Mouse (Mus musculus): ENCODE results near the gene Gm10024. TPM values are rescaled to one million over a fixed set of nuclear protein-coding genes. Genes with fewer than 3 reads are reported as not detected.
"Not testable (repeated sequence)": the region's sequence is repeated elsewhere in the genome, so short reads cannot be mapped to it uniquely, and the experiment has no call there.

Gene Gm10024
- polyA plus RNA-seq, 1 experiment from 2014 or later = not detected

- not testable (repeated sequence) for H3K4me2 ChIP-seq (ENCODE audit: low read length); H3K27me3 ChIP-seq (replicated peaks; ENCODE audit: control insufficient read depth, insufficient read depth, low read length); H3K4me1 ChIP-seq (ENCODE audit: control insufficient read depth, insufficient read depth, low read depth, low read length); H3K27ac ChIP-seq (ENCODE audit: low read depth, low read length); H3K9ac ChIP-seq (ENCODE audit: low read depth, low read length); H3K36me3 ChIP-seq (ENCODE audit: control insufficient read depth, insufficient read depth, low read length); H3K9me3 ChIP-seq (ENCODE audit: control insufficient read depth, low read length); ATAC-seq; H3K4me3 ChIP-seq (ENCODE audit: low read length)
- WGBS = 80% methylated on average over 1 of the region's 1 CpGs
Observed at GRCm38 (mm10) chr10:77751254-77751653, 40.0 kb downstream of the Gm10024 start, which contains the start of gene Gm9736. Gm9736 (minus strand) TSS chr10:77751354.

DNA sequence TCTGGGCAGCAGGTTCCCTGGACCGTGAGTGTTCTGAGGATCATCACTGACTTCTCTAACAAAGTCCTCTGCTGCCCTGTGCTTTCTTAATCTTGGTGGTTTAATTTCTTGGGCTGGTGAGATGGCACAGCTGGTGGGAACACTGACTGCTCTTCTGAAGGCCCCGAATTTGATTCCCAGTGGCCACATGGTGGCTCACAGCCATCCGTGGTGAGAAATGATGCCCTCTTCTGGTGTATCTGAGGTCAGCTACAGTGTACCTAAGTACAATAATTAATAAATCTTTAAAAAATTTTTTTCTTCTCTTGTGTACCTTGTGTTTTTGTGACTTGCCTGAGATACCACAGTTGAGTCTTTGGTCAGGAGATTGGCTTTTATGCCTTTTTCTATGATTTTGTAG lies 41.1 kb downstream of the Gm10024 start:
- 55% methylated on average over 3 of the region's 3 CpGs for WGBS
- not testable (repeated sequence) for ATAC-seq

GRCm38 (mm10) chr10:77753448-77753847 lies 42.2 kb downstream of the Gm10024 start:
- H3K4me3 ChIP-seq (ENCODE audit: low read length) = no peak overlapping the region
- ATAC-seq = no peak
- H3K9me3 ChIP-seq (ENCODE audit: control insufficient read depth, low read length) = no peaks in the 10 kb centered on the region
- no peaks in the 10 kb centered on the region for H3K4me1 ChIP-seq (ENCODE audit: control insufficient read depth, insufficient read depth, low read depth, low read length)
- no peaks in the 10 kb centered on the region for H3K36me3 ChIP-seq (ENCODE audit: control insufficient read depth, insufficient read depth, low read length)
- no peak overlapping the region for H3K9ac ChIP-seq (ENCODE audit: low read depth, low read length)
- H3K27me3 ChIP-seq (replicated peaks; ENCODE audit: control insufficient read depth, insufficient read depth, low read length) = no peaks in the 10 kb centered on the region
- H3K4me2 ChIP-seq (ENCODE audit: low read length) = no peak overlapping the region
- no peak overlapping the region for H3K27ac ChIP-seq (ENCODE audit: low read depth, low read length)

More for the DNA sequence above, 41.1 kb downstream of the Gm10024 start:
- H3K36me3 ChIP-seq (ENCODE audit: control insufficient read depth, insufficient read depth, low read length); H3K27ac ChIP-seq (ENCODE audit: low read depth, low read length); H3K9me3 ChIP-seq (ENCODE audit: control insufficient read depth, low read length); H3K4me2 ChIP-seq (ENCODE audit: low read length); H3K9ac ChIP-seq (ENCODE audit: low read depth, low read length); H3K27me3 ChIP-seq (replicated peaks; ENCODE audit: control insufficient read depth, insufficient read depth, low read length); H3K4me1 ChIP-seq (ENCODE audit: control insufficient read depth, insufficient read depth, low read depth, low read length); H3K4me3 ChIP-seq (ENCODE audit: low read length): not testable (repeated sequence)

DNA sequence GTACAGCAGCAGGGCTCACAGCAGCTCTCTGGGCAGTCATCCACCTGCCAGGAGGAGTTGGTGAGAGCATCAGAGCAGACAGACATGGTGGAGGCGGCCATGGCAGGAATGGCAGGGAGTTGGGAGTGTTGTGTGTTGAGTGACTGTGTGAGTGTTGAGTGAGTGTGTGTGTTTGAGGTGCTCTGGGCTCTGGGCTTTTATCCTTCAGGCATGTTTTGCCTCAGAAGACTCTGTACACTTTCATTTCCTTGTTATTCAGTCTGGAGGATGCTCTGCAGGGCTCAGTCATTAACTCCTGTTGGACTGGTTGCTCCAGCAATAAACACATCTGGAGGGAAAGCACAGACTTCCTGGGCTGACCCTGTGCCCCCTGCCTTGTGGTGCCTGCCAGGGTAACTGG lies 48.3 kb downstream of the Gm10024 start, which contains the start of gene Gm3233:
Gm3233 (minus strand) TSS at position 101 of the 400 bp plus-strand sequence.
- H3K4me2 ChIP-seq (ENCODE audit: low read length); ATAC-seq; H3K27ac ChIP-seq (ENCODE audit: low read depth, low read length); H3K9me3 ChIP-seq (ENCODE audit: control insufficient read depth, low read length); H3K4me1 ChIP-seq (ENCODE audit: control insufficient read depth, insufficient read depth, low read depth, low read length); H3K27me3 ChIP-seq (replicated peaks; ENCODE audit: control insufficient read depth, insufficient read depth, low read length); H3K4me3 ChIP-seq (ENCODE audit: low read length); H3K9ac ChIP-seq (ENCODE audit: low read depth, low read length); H3K36me3 ChIP-seq (ENCODE audit: control insufficient read depth, insufficient read depth, low read length): not testable (repeated sequence)
- WGBS = no CpG with 5 or more reads among the region's 1 CpGs

Other genes with a start within 250 kb of the Gm10024 start
- 43.5 and 43.8 TPM in 2 replicates for gene Fam207a, start 195.7 kb upstream of the Gm10024 start, polyA plus RNA-seq (2015; fragmentation: Nextera tagmentation; extraction: Ambion mirVana)
- gene Itgb2, start 181.2 kb upstream of the Gm10024 start, polyA plus RNA-seq (2015; fragmentation: Nextera tagmentation; extraction: Ambion mirVana) = 0.92 and 1.1 TPM in 2 replicates
- 84.4 and 88.3 TPM in 2 replicates for gene Pttg1ip, start 129.7 kb upstream of the Gm10024 start, polyA plus RNA-seq (2015; fragmentation: Nextera tagmentation; extraction: Ambion mirVana)
- 303 and 334 TPM in 2 replicates for gene Sumo3, start 105.4 kb upstream of the Gm10024 start, polyA plus RNA-seq (2015; fragmentation: Nextera tagmentation; extraction: Ambion mirVana)
- gene Gm49325, start 105.3 kb upstream of the Gm10024 start, polyA plus RNA-seq (2015; fragmentation: Nextera tagmentation; extraction: Ambion mirVana) = not detected in 2 replicates
- 85.0 and 91.0 TPM in 2 replicates for gene Ube2g2, start 89.2 kb upstream of the Gm10024 start, polyA plus RNA-seq (2015; fragmentation: Nextera tagmentation; extraction: Ambion mirVana)
- gene Tspear, start 24.9 kb upstream of the Gm10024 start, polyA plus RNA-seq (2015; fragmentation: Nextera tagmentation; extraction: Ambion mirVana) = 1.3 and 1.6 TPM in 2 replicates
- gene Gm19402, start 20.7 kb upstream of the Gm10024 start, polyA plus RNA-seq (2015; fragmentation: Nextera tagmentation; extraction: Ambion mirVana) = not detected in 2 replicates
- not detected in 2 replicates for gene Gm9508, start 14.2 kb upstream of the Gm10024 start, polyA plus RNA-seq (2015; fragmentation: Nextera tagmentation; extraction: Ambion mirVana)
- not detected in 2 replicates for gene Gm10272, start 4.8 kb upstream of the Gm10024 start, polyA plus RNA-seq (2015; fragmentation: Nextera tagmentation; extraction: Ambion mirVana)
- gene Gm10142, start 4.3 kb downstream of the Gm10024 start, polyA plus RNA-seq (2015; fragmentation: Nextera tagmentation; extraction: Ambion mirVana) = not detected in 2 replicates
- not detected in 2 replicates for gene Krtap12-1, start 9.1 kb downstream of the Gm10024 start, polyA plus RNA-seq (2015; fragmentation: Nextera tagmentation; extraction: Ambion mirVana)
- gene Gm10100, start 15.0 kb downstream of the Gm10024 start, polyA plus RNA-seq (2015; fragmentation: Nextera tagmentation; extraction: Ambion mirVana) = not detected in 2 replicates
- gene Gm18596, start 31.2 kb downstream of the Gm10024 start, polyA plus RNA-seq (2015; fragmentation: Nextera tagmentation; extraction: Ambion mirVana) = not detected in 2 replicates
- gene Gm9736, start 39.9 kb downstream of the Gm10024 start, polyA plus RNA-seq (2015; fragmentation: Nextera tagmentation; extraction: Ambion mirVana) = not detected in 2 replicates
- gene Gm3233, start 48.2 kb downstream of the Gm10024 start, polyA plus RNA-seq (2015; fragmentation: Nextera tagmentation; extraction: Ambion mirVana) = not detected in 2 replicates
- gene Gm3238, start 59.9 kb downstream of the Gm10024 start, polyA plus RNA-seq (2015; fragmentation: Nextera tagmentation; extraction: Ambion mirVana) = not detected in 2 replicates
- gene Gm7138, start 65.5 kb downstream of the Gm10024 start, polyA plus RNA-seq (2015; fragmentation: Nextera tagmentation; extraction: Ambion mirVana) = not detected in 2 replicates
- gene Gm3250, start 71.1 kb downstream of the Gm10024 start, polyA plus RNA-seq (2015; fragmentation: Nextera tagmentation; extraction: Ambion mirVana) = not detected in 2 replicates
- gene Gm7137, start 76.7 kb downstream of the Gm10024 start, polyA plus RNA-seq (2015; fragmentation: Nextera tagmentation; extraction: Ambion mirVana) = not detected in 2 replicates
- not detected in 2 replicates for gene Gm9639, start 83.6 kb downstream of the Gm10024 start, polyA plus RNA-seq (2015; fragmentation: Nextera tagmentation; extraction: Ambion mirVana)
- gene Gm19668, start 87.7 kb downstream of the Gm10024 start, polyA plus RNA-seq (2015; fragmentation: Nextera tagmentation; extraction: Ambion mirVana) = not detected in 2 replicates
- not detected in 2 replicates for gene Gm9507, start 100.4 kb downstream of the Gm10024 start, polyA plus RNA-seq (2015; fragmentation: Nextera tagmentation; extraction: Ambion mirVana)
- not detected in 2 replicates for gene Gm2696, start 103.2 kb downstream of the Gm10024 start, polyA plus RNA-seq (2015; fragmentation: Nextera tagmentation; extraction: Ambion mirVana)
- not detected in 2 replicates for gene Krtap10-4, start 115.6 kb downstream of the Gm10024 start, polyA plus RNA-seq (2015; fragmentation: Nextera tagmentation; extraction: Ambion mirVana)
- gene Krtap10-10, start 124.5 kb downstream of the Gm10024 start, polyA plus RNA-seq (2015; fragmentation: Nextera tagmentation; extraction: Ambion mirVana) = not detected in 2 replicates
- gene Gm36176, start 135.3 kb downstream of the Gm10024 start, polyA plus RNA-seq (2015; fragmentation: Nextera tagmentation; extraction: Ambion mirVana) = not detected in 2 replicates
- not detected in 2 replicates for gene Gm10318, start 141.4 kb downstream of the Gm10024 start, polyA plus RNA-seq (2015; fragmentation: Nextera tagmentation; extraction: Ambion mirVana)
- not detected in 2 replicates for gene Gm3285, start 150.5 kb downstream of the Gm10024 start, polyA plus RNA-seq (2015; fragmentation: Nextera tagmentation; extraction: Ambion mirVana)
- gene Lrrc3, start 191.1 kb downstream of the Gm10024 start, polyA plus RNA-seq (2015; fragmentation: Nextera tagmentation; extraction: Ambion mirVana) = 23.7 and 25.7 TPM in 2 replicates

Data from hindbrain, embryonic 16.5 days (tissue).